Mouse (Mus musculus): ENCODE measurements around the gene Lrrfip2. TPM values are rescaled to one million over a fixed set of nuclear protein-coding genes. Genes with fewer than 3 reads are reported as not detected.

Gene Lrrfip2
- polyA plus RNA-seq, 1 experiment = 5.3 TPM

DNA sequence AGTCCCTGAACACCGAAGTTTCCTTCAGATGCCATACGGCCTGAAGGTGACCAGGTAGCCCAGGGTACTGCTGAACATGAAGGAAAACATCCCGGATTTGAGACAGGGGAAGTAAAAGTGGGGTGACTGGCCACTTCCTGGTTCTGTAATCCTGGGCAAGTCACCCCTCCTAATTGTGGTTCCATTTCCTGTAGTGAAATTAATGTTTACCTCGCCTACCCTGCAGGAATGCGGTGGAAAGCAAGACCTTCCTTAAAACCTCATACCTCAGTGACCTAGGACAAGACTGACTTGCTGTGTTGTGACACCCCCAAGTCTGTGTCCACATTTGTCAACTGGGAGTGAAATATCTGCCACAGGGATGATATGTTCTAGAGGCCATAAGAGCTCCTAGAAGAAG, 22.8 kb upstream of the Lrrfip2 start:
- Histone ChIP-seq H3K27me3 (ENCODE audit: control insufficient read depth, insufficient read depth, low read length) (no peaks in the 10 kb centered on the region), H3K4me3 (ENCODE audit: extremely low read depth, insufficient read depth, insufficient read length) (no peak overlapping the region), H3K4me1 (ENCODE audit: control insufficient read depth, insufficient read depth, insufficient read length) (0 out of 2 replicates have a peak, but pooled peaks cover 2% of the 10 kb centered on the region), H3K36me3 (ENCODE audit: control insufficient read depth, insufficient read depth, low read length) (no peaks in the 10 kb centered on the region), H3K27ac (ENCODE audit: insufficient read depth, low read length) (no peak overlapping the region)
- no peak for DNase-seq (ENCODE audit: low read depth in 1 of 2, low spot score in 2 of 2)
- 37% methylated on average over 5 of the region's 5 CpGs for WGBS
- TF ChIP-seq POLR2A (IDR thresholded peaks at IDR 0.05; ENCODE audit: low read depth, low read length) (no peak), CTCF (IDR thresholded peaks at IDR 0.05; ENCODE audit: extremely low read depth, insufficient read depth, insufficient read length, insufficient replicate concordance) (no peak)

DNA sequence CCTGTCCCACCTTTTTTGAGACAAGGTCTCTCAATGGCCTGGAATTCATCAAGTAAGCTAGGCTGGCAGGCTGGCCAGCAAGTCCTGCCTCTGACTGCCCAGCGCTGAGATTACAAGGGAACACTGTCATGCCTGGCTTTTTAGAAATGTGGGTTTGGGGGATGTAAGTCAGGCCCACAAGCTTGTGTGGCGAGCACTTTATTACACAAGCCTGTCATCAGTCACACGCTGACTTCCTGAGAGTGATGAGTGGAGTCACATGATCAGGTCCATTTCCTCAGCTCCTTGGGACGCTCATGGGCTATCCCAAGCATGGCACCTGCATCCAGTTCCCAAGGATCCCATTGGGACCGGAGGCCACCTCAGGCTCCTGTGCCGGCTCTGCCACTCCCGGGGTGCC, 21.7 kb upstream of the Lrrfip2 start:
- WGBS = 68% methylated on average over 7 of the region's 7 CpGs
- no peak overlapping the region for H3K4me3 ChIP-seq (ENCODE audit: extremely low read depth, insufficient read depth, insufficient read length)
- H3K27me3 ChIP-seq (ENCODE audit: control insufficient read depth, insufficient read depth, low read length) = no peaks in the 10 kb centered on the region
- H3K27ac ChIP-seq (ENCODE audit: insufficient read depth, low read length) = no peak overlapping the region
- DNase-seq (ENCODE audit: low read depth in 1 of 2, low spot score in 2 of 2) = no peak
- H3K4me1 ChIP-seq (ENCODE audit: control insufficient read depth, insufficient read depth, insufficient read length) = 0 out of 2 replicates have a peak, but pooled peaks cover 2% of the 10 kb centered on the region
- no peaks in the 10 kb centered on the region for H3K36me3 ChIP-seq (ENCODE audit: control insufficient read depth, insufficient read depth, low read length)
- TF ChIP-seq POLR2A (IDR thresholded peaks at IDR 0.05; ENCODE audit: low read depth, low read length) (no peak), CTCF (IDR thresholded peaks at IDR 0.05; ENCODE audit: extremely low read depth, insufficient read depth, insufficient read length, insufficient replicate concordance) (no peak)

DNA sequence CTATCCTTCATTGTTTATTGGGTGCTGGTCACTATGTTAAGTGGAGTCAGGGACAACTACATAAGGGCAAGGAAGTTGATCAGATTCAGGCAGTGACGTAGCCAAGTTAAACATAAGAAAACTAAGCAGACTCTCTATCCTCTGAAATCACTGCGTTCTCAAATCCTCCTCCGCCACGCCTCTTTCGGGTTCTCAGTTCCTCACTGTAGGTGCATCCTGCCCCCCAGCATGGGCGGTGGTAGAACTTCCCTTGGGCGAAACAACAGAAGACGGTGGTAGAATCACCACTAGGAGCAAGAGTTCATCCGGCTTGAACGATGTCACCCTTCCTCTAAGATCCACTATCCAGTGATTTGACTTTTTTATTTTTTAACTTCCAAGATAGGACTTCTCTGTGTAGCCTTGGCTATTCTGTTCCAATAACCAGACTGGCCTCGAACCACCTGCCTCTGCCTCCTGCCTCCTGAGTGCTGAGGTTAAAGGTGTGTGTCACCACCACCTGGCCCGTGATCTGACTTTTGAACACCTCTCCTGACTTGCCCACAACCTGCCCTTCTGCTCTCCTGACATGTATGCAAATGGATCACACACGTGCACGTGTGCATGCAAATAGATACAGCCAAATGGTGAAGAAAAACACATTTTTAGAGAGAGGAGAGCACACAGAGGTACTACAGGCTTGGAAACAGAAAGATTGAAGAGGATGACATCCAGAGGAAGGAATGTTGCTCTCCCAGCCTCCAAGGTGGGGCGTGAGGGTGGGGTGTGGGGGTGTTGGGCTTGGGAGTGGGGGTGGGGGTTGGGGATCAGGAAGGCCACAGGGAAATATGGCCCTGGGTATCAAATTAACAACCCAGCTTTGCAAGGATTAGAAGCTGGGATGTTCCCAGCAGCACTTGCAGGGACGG, 20.7 kb upstream of the Lrrfip2 start:
- DNase-seq (ENCODE audit: low read depth in 1 of 2, low spot score in 2 of 2) = no peak
- Histone ChIP-seq H3K27ac (ENCODE audit: insufficient read depth, low read length) (no peak overlapping the region), H3K36me3 (ENCODE audit: control insufficient read depth, insufficient read depth, low read length) (no peaks in the 10 kb centered on the region), H3K27me3 (ENCODE audit: control insufficient read depth, insufficient read depth, low read length) (no peaks in the 10 kb centered on the region), H3K4me3 (ENCODE audit: extremely low read depth, insufficient read depth, insufficient read length) (no peak overlapping the region), H3K4me1 (ENCODE audit: control insufficient read depth, insufficient read depth, insufficient read length) (0 out of 2 replicates have a peak, but pooled peaks cover 2% of the 10 kb centered on the region)
- TF ChIP-seq CTCF (IDR thresholded peaks at IDR 0.05; ENCODE audit: extremely low read depth, insufficient read depth, insufficient read length, insufficient replicate concordance) (no peak), POLR2A (IDR thresholded peaks at IDR 0.05; ENCODE audit: low read depth, low read length) (no peak)
- 77% methylated on average over 16 of the region's 16 CpGs for WGBS

DNA sequence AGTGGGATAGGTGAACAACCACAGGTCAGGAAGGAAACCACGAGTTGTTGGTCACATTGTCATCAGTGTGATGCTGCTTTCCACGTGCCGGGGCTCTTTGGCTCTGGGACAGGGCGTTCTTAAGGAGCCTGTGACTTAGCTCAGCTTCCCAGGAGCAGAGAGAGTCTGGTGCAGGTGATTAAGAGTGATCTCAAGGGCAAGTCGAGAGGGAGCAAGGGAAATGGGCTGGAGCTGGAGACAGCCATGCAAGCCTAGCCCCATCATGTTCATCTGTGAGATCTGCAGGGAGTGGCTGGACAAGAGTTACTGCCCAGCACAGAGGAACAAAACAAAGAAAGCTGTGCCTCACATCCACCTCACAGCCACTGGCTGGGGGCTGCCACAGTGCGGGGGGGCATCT, 19.8 kb upstream of the Lrrfip2 start:
- WGBS = 52% methylated on average over 6 of the region's 6 CpGs
- DNase-seq (ENCODE audit: low read depth in 1 of 2, low spot score in 2 of 2) = no peak
- Histone ChIP-seq H3K36me3 (ENCODE audit: control insufficient read depth, insufficient read depth, low read length) (no peaks in the 10 kb centered on the region), H3K4me3 (ENCODE audit: extremely low read depth, insufficient read depth, insufficient read length) (no peak overlapping the region), H3K4me1 (ENCODE audit: control insufficient read depth, insufficient read depth, insufficient read length) (0 out of 2 replicates have a peak, but pooled peaks cover 2% of the 10 kb centered on the region), H3K27ac (ENCODE audit: insufficient read depth, low read length) (no peak overlapping the region), H3K27me3 (ENCODE audit: control insufficient read depth, insufficient read depth, low read length) (no peaks in the 10 kb centered on the region)
- TF ChIP-seq CTCF (IDR thresholded peaks at IDR 0.05; ENCODE audit: extremely low read depth, insufficient read depth, insufficient read length, insufficient replicate concordance) = no peak
- TF ChIP-seq POLR2A (IDR thresholded peaks at IDR 0.05; ENCODE audit: low read depth, low read length) = no peak

DNA sequence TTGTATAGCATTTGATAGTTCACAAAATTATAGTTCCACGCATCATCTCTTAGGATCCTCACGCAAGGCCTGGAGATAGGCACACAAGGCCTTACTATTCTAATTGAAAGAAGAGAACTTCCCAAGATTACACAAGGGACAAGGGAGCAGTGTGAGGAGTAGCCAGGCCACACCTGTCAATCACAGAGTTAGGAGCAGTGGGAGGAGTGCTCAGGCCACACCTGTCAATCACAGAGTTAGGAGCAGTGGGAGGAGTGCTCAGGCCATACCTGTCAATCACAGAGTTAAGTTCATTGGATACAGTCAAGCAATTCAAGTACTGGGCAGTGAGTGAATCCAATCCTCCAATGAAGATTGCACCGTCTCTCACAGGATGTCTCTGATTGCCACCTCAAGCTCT, 17.0 kb upstream of the Lrrfip2 start:
- no peak overlapping the region for H3K27ac ChIP-seq (ENCODE audit: insufficient read depth, low read length)
- no peak overlapping the region for H3K4me3 ChIP-seq (ENCODE audit: extremely low read depth, insufficient read depth, insufficient read length)
- TF ChIP-seq CTCF (IDR thresholded peaks at IDR 0.05; ENCODE audit: extremely low read depth, insufficient read depth, insufficient read length, insufficient replicate concordance) (no peak), POLR2A (IDR thresholded peaks at IDR 0.05; ENCODE audit: low read depth, low read length) (no peak)
- WGBS = 92% methylated on average over 3 of the region's 3 CpGs
- H3K36me3 ChIP-seq (ENCODE audit: control insufficient read depth, insufficient read depth, low read length) = no peaks in the 10 kb centered on the region
- no peaks in the 10 kb centered on the region for H3K4me1 ChIP-seq (ENCODE audit: control insufficient read depth, insufficient read depth, insufficient read length)
- DNase-seq (ENCODE audit: low read depth in 1 of 2, low spot score in 2 of 2) = no peak
- no peaks in the 10 kb centered on the region for H3K27me3 ChIP-seq (ENCODE audit: control insufficient read depth, insufficient read depth, low read length)

DNA sequence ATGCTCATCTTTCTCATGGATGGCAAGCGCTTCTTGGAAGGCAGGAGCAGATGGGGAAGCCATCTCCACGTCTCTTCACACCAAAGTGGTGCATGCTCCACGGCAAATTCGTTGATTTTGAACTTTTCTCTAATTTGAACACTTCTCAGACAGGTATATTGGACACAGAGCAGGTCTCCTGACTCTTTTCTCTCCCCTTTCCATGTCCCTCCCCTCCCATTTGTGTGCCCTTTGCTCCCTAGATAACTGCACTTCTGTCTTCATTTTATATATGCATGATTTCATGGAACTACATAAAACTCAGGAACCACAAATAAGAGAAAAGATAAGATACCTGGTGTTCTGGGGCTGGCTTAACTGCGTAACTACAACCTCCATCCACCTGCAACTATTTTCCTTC, 14.1 kb upstream of the Lrrfip2 start:
- H3K4me3 ChIP-seq (ENCODE audit: extremely low read depth, insufficient read depth, insufficient read length) = no peak overlapping the region
- DNase-seq (ENCODE audit: low read depth in 1 of 2, low spot score in 2 of 2) = no peak
- H3K27me3 ChIP-seq (ENCODE audit: control insufficient read depth, insufficient read depth, low read length) = no peaks in the 10 kb centered on the region
- no peak for TF ChIP-seq POLR2A (IDR thresholded peaks at IDR 0.05; ENCODE audit: low read depth, low read length)
- TF ChIP-seq CTCF (IDR thresholded peaks at IDR 0.05; ENCODE audit: extremely low read depth, insufficient read depth, insufficient read length, insufficient replicate concordance) = no peak
- H3K36me3 ChIP-seq (ENCODE audit: control insufficient read depth, insufficient read depth, low read length) = no peaks in the 10 kb centered on the region
- H3K27ac ChIP-seq (ENCODE audit: insufficient read depth, low read length) = no peak overlapping the region
- WGBS = 80% methylated on average over 5 of the region's 5 CpGs
- H3K4me1 ChIP-seq (ENCODE audit: control insufficient read depth, insufficient read depth, insufficient read length) = no peaks in the 10 kb centered on the region

DNA sequence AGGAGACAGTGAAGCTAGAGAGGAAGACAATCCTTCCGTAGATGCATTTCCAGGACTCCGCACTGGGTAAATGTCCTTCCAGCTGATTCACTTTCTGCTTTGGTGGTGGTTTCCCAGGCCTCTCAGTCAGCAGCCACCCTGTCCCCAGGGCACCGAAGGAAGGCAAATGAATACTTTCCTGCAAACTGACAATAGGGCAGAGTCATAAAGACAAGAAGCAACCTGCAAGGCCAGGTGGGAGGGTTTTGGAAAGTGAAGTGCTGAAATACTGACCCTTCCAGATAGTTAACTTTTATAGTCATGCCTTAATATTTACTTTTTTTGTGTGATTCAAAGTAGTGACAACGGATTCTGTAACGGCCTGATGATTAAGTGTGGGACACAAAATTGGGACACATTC, 13.5 kb upstream of the Lrrfip2 start:
- Histone ChIP-seq H3K36me3 (ENCODE audit: control insufficient read depth, insufficient read depth, low read length) (no peaks in the 10 kb centered on the region), H3K4me3 (ENCODE audit: extremely low read depth, insufficient read depth, insufficient read length) (no peak overlapping the region), H3K4me1 (ENCODE audit: control insufficient read depth, insufficient read depth, insufficient read length) (no peaks in the 10 kb centered on the region), H3K27me3 (ENCODE audit: control insufficient read depth, insufficient read depth, low read length) (no peaks in the 10 kb centered on the region), H3K27ac (ENCODE audit: insufficient read depth, low read length) (no peak overlapping the region)
- no peak for TF ChIP-seq CTCF (IDR thresholded peaks at IDR 0.05; ENCODE audit: extremely low read depth, insufficient read depth, insufficient read length, insufficient replicate concordance)
- TF ChIP-seq POLR2A (IDR thresholded peaks at IDR 0.05; ENCODE audit: low read depth, low read length) = no peak
- WGBS = 94% methylated on average over 5 of the region's 5 CpGs
- DNase-seq (ENCODE audit: low read depth in 1 of 2, low spot score in 2 of 2) = no peak

Measured in spleen, adult 2 months (tissue).